Mouse (Mus musculus): Measurements from ENCODE around the gene Ppfia4. TPM values are rescaled to one million over a fixed set of nuclear protein-coding genes. Genes with fewer than 3 reads are reported as not detected.

The Ppfia4 gene
- polyA plus RNA-seq, 1 experiment from 2014 or later: 2.0 TPM

GRCm38 (mm10) chr1:134310291-134310690 lies 22.4 kb downstream of the Ppfia4 start:
- Histone ChIP-seq H3K4me1 (peaks cover 17% of the 10 kb centered on the region), H3K27me3 (ENCODE audit: low read depth, poor library complexity, severe bottlenecking) (no peaks in the 10 kb centered on the region), H3K36me3 (no peaks in the 10 kb centered on the region), H3K4me3 (no peak overlapping the region), H3K9me3 (replicated peaks) (no peaks in the 10 kb centered on the region), H3K27ac (replicated peaks) (no peak overlapping the region)
- 86% methylated on average over 2 of the region's 2 CpGs for WGBS
- no peak for DNase-seq (ENCODE audit: low spot score)

GRCm38 (mm10) chr1:134307409-134307808 lies 25.3 kb downstream of the Ppfia4 start:
- no peak overlapping the region for H3K4me3 ChIP-seq
- no peaks in the 10 kb centered on the region for H3K27me3 ChIP-seq (ENCODE audit: low read depth, poor library complexity, severe bottlenecking)
- peaks cover 7% of the 10 kb centered on the region for H3K9me3 ChIP-seq (replicated peaks)
- DNase-seq (ENCODE audit: low spot score): peak; percentile 42
- 61% methylated on average over 10 of the region's 10 CpGs for WGBS
- peak overlapping the region; percentile 68; the same call in 1 of the 2 replicates for H3K27ac ChIP-seq (replicated peaks)
- H3K36me3 ChIP-seq: peaks cover 4% of the 10 kb centered on the region; the same call in 1 of the 2 replicates
- H3K4me1 ChIP-seq: peaks cover 32% of the 10 kb centered on the region

GRCm38 (mm10) chr1:134304940-134305339 lies 27.8 kb downstream of the Ppfia4 start:
- Histone ChIP-seq H3K36me3 (peaks cover 4% of the 10 kb centered on the region; the same call in 1 of the 2 replicates), H3K27ac (replicated peaks) (no peak overlapping the region), H3K9me3 (replicated peaks) (peaks cover 7% of the 10 kb centered on the region), H3K27me3 (ENCODE audit: low read depth, poor library complexity, severe bottlenecking) (peaks cover 18% of the 10 kb centered on the region), H3K4me1 (peaks cover 35% of the 10 kb centered on the region), H3K4me3 (no peak overlapping the region)
- 93% methylated on average over 9 of the region's 9 CpGs for WGBS
- no peak for DNase-seq (ENCODE audit: low spot score)

- H3K36me3 ChIP-seq: peaks cover 4% of the 10 kb centered on the region; the same call in 1 of the 2 replicates
- peaks cover 7% of the 10 kb centered on the region for H3K9me3 ChIP-seq (replicated peaks)
- peaks cover 40% of the 10 kb centered on the region for H3K27me3 ChIP-seq (ENCODE audit: low read depth, poor library complexity, severe bottlenecking)
- peak overlapping the region; percentile 80 for H3K27ac ChIP-seq (replicated peaks)
- peaks cover 47% of the 10 kb centered on the region for H3K4me1 ChIP-seq
- WGBS: 53% methylated on average over 8 of the region's 8 CpGs
- H3K4me3 ChIP-seq: no peak overlapping the region
- DNase-seq (ENCODE audit: low spot score): peak; percentile 25
These were observed 30.0 kb downstream of the Ppfia4 start for GRCm38 (mm10) chr1:134302568-134303238.

GRCm38 (mm10) chr1:134298636-134299411 lies 33.9 kb downstream of the Ppfia4 start:
- H3K27ac ChIP-seq (replicated peaks): peak overlapping the region; percentile 84
- H3K4me3 ChIP-seq: peak overlapping the region; percentile 74
- H3K9me3 ChIP-seq (replicated peaks): no peaks in the 10 kb centered on the region
- peaks cover 34% of the 10 kb centered on the region for H3K4me1 ChIP-seq
- DNase-seq (ENCODE audit: low spot score): peak; percentile 62
- WGBS: 5% methylated on average over 54 of the region's 59 CpGs
- H3K27me3 ChIP-seq (ENCODE audit: low read depth, poor library complexity, severe bottlenecking): peaks cover 54% of the 10 kb centered on the region
- H3K36me3 ChIP-seq: no peaks in the 10 kb centered on the region

GRCm38 (mm10) chr1:134297265-134297664 lies 35.5 kb downstream of the Ppfia4 start:
- Histone ChIP-seq H3K27ac (replicated peaks) (no peak overlapping the region), H3K9me3 (replicated peaks) (no peaks in the 10 kb centered on the region), H3K4me3 (no peak overlapping the region), H3K4me1 (peaks cover 23% of the 10 kb centered on the region), H3K27me3 (ENCODE audit: low read depth, poor library complexity, severe bottlenecking) (peaks cover 54% of the 10 kb centered on the region), H3K36me3 (no peaks in the 10 kb centered on the region)
- 90% methylated on average over 8 of the region's 8 CpGs for WGBS
- DNase-seq (ENCODE audit: low spot score): no peak

- DNase-seq (ENCODE audit: low spot score): no peak
- peaks cover 40% of the 10 kb centered on the region for H3K4me1 ChIP-seq
- H3K27ac ChIP-seq (replicated peaks): no peak overlapping the region
- no peak overlapping the region for H3K4me3 ChIP-seq
- H3K36me3 ChIP-seq: no peaks in the 10 kb centered on the region
- peaks cover 26% of the 10 kb centered on the region for H3K27me3 ChIP-seq (ENCODE audit: low read depth, poor library complexity, severe bottlenecking)
- no peaks in the 10 kb centered on the region for H3K9me3 ChIP-seq (replicated peaks)
- 66% methylated on average over 3 of the region's 3 CpGs for WGBS
These were observed 38.8 kb downstream of the Ppfia4 start for GRCm38 (mm10) chr1:134293738-134294604.

GRCm38 (mm10) chr1:134293276-134293675 lies 39.5 kb downstream of the Ppfia4 start:
- Histone ChIP-seq H3K27me3 (ENCODE audit: low read depth, poor library complexity, severe bottlenecking) (peaks cover 19% of the 10 kb centered on the region), H3K4me3 (no peak overlapping the region), H3K9me3 (replicated peaks) (no peaks in the 10 kb centered on the region), H3K36me3 (no peaks in the 10 kb centered on the region), H3K27ac (replicated peaks) (no peak overlapping the region), H3K4me1 (peaks cover 33% of the 10 kb centered on the region)
- no peak for DNase-seq (ENCODE audit: low spot score)
- WGBS: 91% methylated on average over 7 of the region's 7 CpGs

GRCm38 (mm10) chr1:134292601-134293000 lies 40.1 kb downstream of the Ppfia4 start:
- Histone ChIP-seq H3K36me3 (no peaks in the 10 kb centered on the region), H3K27me3 (ENCODE audit: low read depth, poor library complexity, severe bottlenecking) (peaks cover 12% of the 10 kb centered on the region), H3K9me3 (replicated peaks) (no peaks in the 10 kb centered on the region), H3K4me1 (peaks cover 30% of the 10 kb centered on the region), H3K27ac (replicated peaks) (0 out of 2 replicates have a peak overlapping the region, but pooled peaks have one; percentile 39), H3K4me3 (no peak overlapping the region)
- 52% methylated on average over 9 of the region's 9 CpGs for WGBS
- no peak for DNase-seq (ENCODE audit: low spot score)

GRCm38 (mm10) chr1:134292073-134292472 lies 40.7 kb downstream of the Ppfia4 start:
- WGBS: 34% methylated on average over 5 of the region's 5 CpGs
- Histone ChIP-seq H3K27me3 (ENCODE audit: low read depth, poor library complexity, severe bottlenecking) (peaks cover 7% of the 10 kb centered on the region), H3K36me3 (no peaks in the 10 kb centered on the region), H3K4me3 (no peak overlapping the region), H3K9me3 (replicated peaks) (no peaks in the 10 kb centered on the region), H3K27ac (replicated peaks) (no peak overlapping the region; the same call in 1 of the 2 replicates), H3K4me1 (peaks cover 30% of the 10 kb centered on the region)
- no peak for DNase-seq (ENCODE audit: low spot score)

GRCm38 (mm10) chr1:134291555-134291954 lies 41.2 kb downstream of the Ppfia4 start:
- no peak overlapping the region for H3K4me3 ChIP-seq
- no peak for DNase-seq (ENCODE audit: low spot score)
- H3K36me3 ChIP-seq: no peaks in the 10 kb centered on the region
- H3K9me3 ChIP-seq (replicated peaks): no peaks in the 10 kb centered on the region
- H3K27me3 ChIP-seq (ENCODE audit: low read depth, poor library complexity, severe bottlenecking): peaks cover 2% of the 10 kb centered on the region; the same call in 1 of the 2 replicates
- WGBS: 85% methylated on average over 8 of the region's 8 CpGs
- peaks cover 30% of the 10 kb centered on the region for H3K4me1 ChIP-seq
- no peak overlapping the region; the same call in 1 of the 2 replicates for H3K27ac ChIP-seq (replicated peaks)

GRCm38 (mm10) chr1:134290909-134291308 lies 41.8 kb downstream of the Ppfia4 start:
- no peaks in the 10 kb centered on the region for H3K27me3 ChIP-seq (ENCODE audit: low read depth, poor library complexity, severe bottlenecking)
- H3K9me3 ChIP-seq (replicated peaks): no peaks in the 10 kb centered on the region
- peaks cover 33% of the 10 kb centered on the region for H3K4me1 ChIP-seq
- H3K4me3 ChIP-seq: no peak overlapping the region
- no peak overlapping the region for H3K27ac ChIP-seq (replicated peaks)
- H3K36me3 ChIP-seq: no peaks in the 10 kb centered on the region
- 63% methylated on average over 5 of the region's 5 CpGs for WGBS
- no peak for DNase-seq (ENCODE audit: low spot score)
